Mouse (Mus musculus) stomach, postnatal 0 days (tissue): Measurements from ENCODE around the gene Cd59b.

Source experiments
- CTCF ChIP-seq: IDR thresholded peaks from 2 replicates; pipeline ENCODE4 v1.5.1; 2016; ENCODE audit warnings: antibody characterized with exemption, low read depth, mild to moderate bottlenecking, moderate library complexity
- EP300 ChIP-seq: optimal IDR thresholded peaks from 2 replicates; pipeline ENCODE3; 2016; ENCODE audit warnings: antibody characterized with exemption

GRCm38 (mm10) chr2:104120312-104120711, 50.7 kb downstream of the Cd59b start:
- no peak for TF ChIP-seq EP300
- peak; percentile 58 for TF ChIP-seq CTCF
